ENCODE assay signal across 8 mouse cellular contexts in the genomic region with DNA sequence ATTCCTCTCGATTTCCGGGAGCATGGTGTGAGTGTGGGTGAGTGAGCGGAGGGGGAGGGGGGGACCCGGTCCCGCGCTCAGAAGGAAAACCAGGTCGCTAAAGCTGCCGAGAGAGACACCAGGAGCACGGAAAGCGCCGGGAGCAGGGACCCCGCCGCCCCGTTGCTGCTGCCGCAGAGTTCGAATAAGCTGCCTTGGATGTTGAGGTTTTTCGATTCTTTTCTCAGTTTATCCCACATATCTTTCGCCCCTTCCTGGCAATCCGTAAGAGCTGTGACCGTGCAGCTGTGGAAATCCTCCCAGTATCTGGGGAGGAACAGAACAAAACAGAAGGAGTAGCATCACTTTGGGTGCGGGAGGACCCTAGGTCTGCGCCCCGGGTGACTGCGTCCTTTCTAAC. TPM values are rescaled to one million over a fixed set of nuclear protein-coding genes. Genes with fewer than 3 reads are reported as not detected.
DNase-seq lines count a peak whose midpoint lies in the region; TF ChIP-seq lines count a peak whose summit lies in the region.

No protein-coding gene starts in this region.

- no peaks in the 10 kb centered on the region for H3K27me3 ChIP-seq in cerebellum, adult 2 months (ENCODE audit: control insufficient read depth, insufficient read depth, low read length)
- peaks cover 99% of the 10 kb centered on the region for H3K27me3 ChIP-seq in limb, embryonic 10.5 days (ENCODE audit: low read depth, poor library complexity, severe bottlenecking)

- H3K9me3 ChIP-seq in limb, embryonic 10.5 days (replicated peaks) = no peaks in the 10 kb centered on the region

- under 1% methylated on average over 24 of the region's 24 CpGs for WGBS in cerebellum, adult 2 months
- WGBS in limb, embryonic 10.5 days = 0% methylated on average over 24 of the region's 24 CpGs

- H3K4me1 ChIP-seq in cerebellum, adult 2 months (ENCODE audit: control insufficient read depth, insufficient read depth, low read length) = peaks cover 20% of the 10 kb centered on the region
- H3K4me1 ChIP-seq in embryonic fibroblast, embryonic 13.5 days (ENCODE audit: control insufficient read depth, insufficient read depth, low read length) = no peaks in the 10 kb centered on the region
- peaks cover 56% of the 10 kb centered on the region for H3K4me1 ChIP-seq in limb, embryonic 10.5 days

- intact Hi-C loops in left cerebral cortex, postnatal 4 days (cut with DNase I) = loop anchor here (5.0 kb wide), 1 partner anchor 609 kb away; a partner anchor contains a TSS

- peak; percentile 58 for DNase-seq in left cerebral cortex, postnatal 4 days
- DNase-seq in left cerebral cortex, adult 11 months (ENCODE audit: low spot score) = no peak
- DNase-seq in cerebellum, adult 2 months = peak; percentile 70 to 71
- peak; percentile 62 for DNase-seq in limb, embryonic 10.5 days (ENCODE audit: low spot score)
- peak; percentile 52 for DNase-seq in retina, postnatal 1 day
- DNase-seq in gastrocnemius, postnatal 25 days = no peak
- DNase-seq in kidney, adult 8-10 months = no peak

- TF ChIP-seq CTCF in cerebellum, adult 2 months (IDR thresholded peaks at IDR 0.05; ENCODE audit: borderline replicate concordance, insufficient read depth, low read depth, low read length) = no peak
- TF ChIP-seq CTCF in embryonic fibroblast, embryonic 13.5 days (IDR thresholded peaks at IDR 0.05; ENCODE audit: borderline replicate concordance, insufficient read depth, low read length) = no peak

- peak overlapping the region; percentile 72 for H3K4me3 ChIP-seq in cerebellum, adult 2 months (replicated peaks; ENCODE audit: insufficient read depth, low read depth, low read length)
- peak overlapping the region; percentile 33 for H3K4me3 ChIP-seq in embryonic fibroblast, embryonic 13.5 days (ENCODE audit: insufficient read depth, low read length)
- H3K4me3 ChIP-seq in limb, embryonic 10.5 days = peak overlapping the region; percentile 55

- peak; percentile 14; the same call in 1 of the 2 replicates for TF ChIP-seq POLR2A in cerebellum, adult 2 months (IDR thresholded peaks at IDR 0.05; ENCODE audit: borderline replicate concordance, insufficient read depth, low read length)
- TF ChIP-seq POLR2A in embryonic fibroblast, embryonic 13.5 days (IDR thresholded peaks at IDR 0.05; ENCODE audit: low read depth, low read length) = no peak

- H3K36me3 ChIP-seq in limb, embryonic 10.5 days = no peaks in the 10 kb centered on the region

- H3K27ac ChIP-seq in cerebellum, adult 2 months (ENCODE audit: insufficient read depth, low read length) = peak overlapping the region; percentile 99
- H3K27ac ChIP-seq in embryonic fibroblast, embryonic 13.5 days (ENCODE audit: insufficient read depth, low read length) = 0 out of 2 replicates have a peak overlapping the region, but pooled peaks have one; percentile 0
- peak overlapping the region; percentile 81 for H3K27ac ChIP-seq in limb, embryonic 10.5 days

RNA-seq across cellular contexts. Expression of a gene that starts 8.4 kb away (rescaled TPM):
- total RNA-seq in left cerebral cortex, postnatal 4 days (2021) = 10 to 100 TPM; 22.6 to 29.6 TPM
- 144 and 151 TPM in 2 replicates for polyA plus RNA-seq in cerebellum, adult 2 months (2012; rRNA removed)
- 8.9 and 28.2 TPM in 2 replicates for polyA plus RNA-seq in embryonic fibroblast, embryonic 13.5 days (2011; ENCODE audit: insufficient read length, low read depth, missing spikeins)
- 0.60 and 0.91 TPM in 2 replicates for polyA plus RNA-seq in limb, embryonic 10.5 days (2016; fragmentation: Nextera tagmentation; extraction: Ambion mirVana)
- total RNA-seq in gastrocnemius, postnatal 25 days (2021) = 1 to 10 TPM; 1.2 to 1.5 TPM

Comparison
In these comparisons a context has a peak if more than half of its experiments do, and no peak if none do; other contexts are left out.
1. DNase-seq: peak in left cerebral cortex, postnatal 4 days (single experiment), cerebellum, adult 2 months (2 of 2), limb, embryonic 10.5 days (single experiment) and retina, postnatal 1 day (single experiment); none in left cerebral cortex, adult 11 months (single experiment), gastrocnemius, postnatal 25 days (single experiment) and kidney, adult 8-10 months (0 of 2).
2. H3K27ac ChIP-seq: peak in every context shown above with its lines; median percentile 99 in cerebellum, adult 2 months; 81 in limb, embryonic 10.5 days; 0 in embryonic fibroblast, embryonic 13.5 days.
3. Peak in every context shown above with its lines, with median percentiles within 50 percentile points of each other: H3K4me3 ChIP-seq.